ENCODE assay signal across 9 mouse cellular contexts in genomic region chr10:81410350-81410749, GRCm38 (mm10). TPM values are rescaled to one million over a fixed set of nuclear protein-coding genes. Genes with fewer than 3 reads are reported as not detected.
A peak's percentile ranks its signal among the peaks of the same experiment; 100 is the strongest.
DNase-seq lines count a peak whose midpoint lies in the region; ATAC-seq and TF ChIP-seq lines count a peak whose summit lies in the region.
"Had no signal": no experiment of that assay in that cellular context is flagged by ENCODE, and none has a peak within 500 bp of the region (broad histone marks: within the 10 kb centered on the region; RNA-seq: fewer than 3 reads in every experiment).

No protein-coding gene starts in this region.

- no peak for TF ChIP-seq EP300 in ES-Bruce4 (IDR thresholded peaks at IDR 0.05; ENCODE audit: insufficient read depth, low read depth, low read length)
- TF ChIP-seq EP300 in liver, embryonic 14.5 days (IDR thresholded peaks at IDR 0.05; ENCODE audit: low read depth) = no peak

- H3K27me3 ChIP-seq in heart, embryonic 12.5 days (replicated peaks) = no peaks in the 10 kb centered on the region
- no peaks in the 10 kb centered on the region for H3K27me3 ChIP-seq in ES-Bruce4 (ENCODE audit: control insufficient read depth, insufficient read depth, low read length, poor library complexity, severe bottlenecking)
- no peaks in the 10 kb centered on the region for H3K27me3 ChIP-seq in heart, embryonic 16.5 days (ENCODE audit: control insufficient read depth, insufficient read depth, low read length)
- peaks cover 28% of the 10 kb centered on the region for H3K27me3 ChIP-seq in liver, embryonic 14.5 days (ENCODE audit: control insufficient read depth, insufficient read depth, low read length)
- H3K27me3 ChIP-seq in midbrain, postnatal 0 days (ENCODE audit: insufficient read depth, low read length) = 0 out of 2 replicates have a peak, but pooled peaks cover 4% of the 10 kb centered on the region

- peak overlapping the region; percentile 11; the same call in 1 of the 2 replicates for H3K4me3 ChIP-seq in heart, embryonic 12.5 days
- H3K4me3 ChIP-seq in ES-Bruce4 (ENCODE audit: low read depth, low read length) = no peak overlapping the region
- H3K4me3 ChIP-seq in heart, embryonic 16.5 days (ENCODE audit: low read length) = 0 out of 2 replicates have a peak overlapping the region, but pooled peaks have one; percentile 13
- no peak overlapping the region for H3K4me3 ChIP-seq in liver, embryonic 14.5 days (ENCODE audit: insufficient read depth in 1 of 2, low read depth in 2 of 2, low read length in 2 of 2)
- H3K4me3 ChIP-seq in midbrain, postnatal 0 days (ENCODE audit: low read depth, low read length) = no peak overlapping the region

- no peak for DNase-seq in heart, postnatal 25 days (ENCODE audit: low spot score)
- no peak for DNase-seq in liver, embryonic 14.5 days (ENCODE audit: low read depth in 3 of 3, low spot score in 3 of 3)
- no peak for DNase-seq in ovary, postnatal 36 days (ENCODE audit: low spot score)
- DNase-seq in cerebellum, postnatal 10 days = no peak
- DNase-seq in midbrain, postnatal 0 days (ENCODE audit: low spot score) = no peak

- ATAC-seq in heart, embryonic 12.5 days (ENCODE audit: insufficient number of reproducible peaks, low FRiP score) = no peak
- no peak for ATAC-seq in heart, embryonic 16.5 days (replicated peaks; ENCODE audit: extremely low read depth, insufficient read depth, low FRiP score)
- ATAC-seq in liver, embryonic 14.5 days (ENCODE audit: insufficient read depth) = no peak
- ATAC-seq in midbrain, postnatal 0 days (ENCODE audit: low FRiP score) = no peak
- ATAC-seq: forebrain, embryonic 16.5 days had no signal

- intact Hi-C loops in heart, postnatal 25 days (cut with DNase I) = no loop called here

- H3K4me2 ChIP-seq in heart, embryonic 12.5 days = peak overlapping the region; percentile 37
- peak overlapping the region; percentile 20; the same call in 1 of the 2 replicates for H3K4me2 ChIP-seq in heart, embryonic 16.5 days (ENCODE audit: low read depth, low read length)
- peak overlapping the region; percentile 31; the same call in 1 of the 2 replicates for H3K4me2 ChIP-seq in liver, embryonic 14.5 days (ENCODE audit: low read depth)
- no peak overlapping the region for H3K4me2 ChIP-seq in midbrain, postnatal 0 days (ENCODE audit: low read depth, low read length, poor library complexity, severe bottlenecking)

- H3K9me3 ChIP-seq in heart, embryonic 12.5 days (replicated peaks) = no peaks in the 10 kb centered on the region
- H3K9me3 ChIP-seq in ES-Bruce4 (replicated peaks; ENCODE audit: control insufficient read depth, insufficient read depth, low read length, poor library complexity, severe bottlenecking) = no peaks in the 10 kb centered on the region
- no peaks in the 10 kb centered on the region for H3K9me3 ChIP-seq in heart, embryonic 16.5 days (replicated peaks; ENCODE audit: control insufficient read depth, low read length)
- no peaks in the 10 kb centered on the region for H3K9me3 ChIP-seq in liver, embryonic 14.5 days (ENCODE audit: control insufficient read depth, low read length)
- H3K9me3 ChIP-seq in midbrain, postnatal 0 days (ENCODE audit: low read length) = no peaks in the 10 kb centered on the region

- peaks cover 29% of the 10 kb centered on the region for H3K36me3 ChIP-seq in heart, embryonic 12.5 days
- no peaks in the 10 kb centered on the region for H3K36me3 ChIP-seq in ES-Bruce4 (ENCODE audit: control insufficient read depth, insufficient read depth, low read length, poor library complexity, severe bottlenecking)
- peaks cover 11% of the 10 kb centered on the region for H3K36me3 ChIP-seq in heart, embryonic 16.5 days (ENCODE audit: control insufficient read depth, insufficient read depth)
- H3K36me3 ChIP-seq in liver, embryonic 14.5 days (replicated peaks; ENCODE audit: control insufficient read depth, insufficient read depth, low read depth) = no peaks in the 10 kb centered on the region
- H3K36me3 ChIP-seq in midbrain, postnatal 0 days (ENCODE audit: insufficient read depth, low read length) = peaks cover 34% of the 10 kb centered on the region

- H3K9ac ChIP-seq in heart, embryonic 12.5 days = peak overlapping the region; percentile 8; the same call in 1 of the 2 replicates
- H3K9ac ChIP-seq in ES-Bruce4 (ENCODE audit: low read depth, poor library complexity, severe bottlenecking) = no peak overlapping the region
- H3K9ac ChIP-seq in heart, embryonic 16.5 days (ENCODE audit: low read length) = peak overlapping the region; percentile 51; the same call in 1 of the 2 replicates
- no peak overlapping the region for H3K9ac ChIP-seq in liver, embryonic 14.5 days (replicated peaks)
- no peak overlapping the region for H3K9ac ChIP-seq in midbrain, postnatal 0 days (replicated peaks; ENCODE audit: low read length, poor library complexity, severe bottlenecking)

- no peak for TF ChIP-seq POLR2A in ES-Bruce4 (IDR thresholded peaks at IDR 0.05; ENCODE audit: insufficient read depth, low read length)

- peaks cover 100% of the 10 kb centered on the region for H3K4me1 ChIP-seq in heart, embryonic 12.5 days (replicated peaks)
- H3K4me1 ChIP-seq in ES-Bruce4 (ENCODE audit: control insufficient read depth, insufficient read depth, low read length) = peaks cover 33% of the 10 kb centered on the region
- H3K4me1 ChIP-seq in heart, embryonic 16.5 days (ENCODE audit: control insufficient read depth, insufficient read depth, low read length) = peaks cover 89% of the 10 kb centered on the region
- peaks cover 2 to 15% of the 10 kb centered on the region in 2 experiments; a peak in 2 of 4 replicates for H3K4me1 ChIP-seq in liver, embryonic 14.5 days (replicated peaks; ENCODE audit: control insufficient read depth in 2 of 2, insufficient read depth in 2 of 2, low read length in 1 of 2)
- 0 out of 2 replicates have a peak, but pooled peaks cover 6% of the 10 kb centered on the region for H3K4me1 ChIP-seq in midbrain, postnatal 0 days (ENCODE audit: insufficient read depth, low read length)

- WGBS in heart, embryonic 12.5 days = 62% methylated on average over 4 of the region's 4 CpGs
- 61% methylated on average over 4 of the region's 4 CpGs for WGBS in heart, embryonic 16.5 days
- WGBS in liver, embryonic 14.5 days (ENCODE audit: insufficient replicate concordance) = 20% methylated on average over 4 of the region's 4 CpGs
- 71% methylated on average over 4 of the region's 4 CpGs for WGBS in midbrain, postnatal 0 days

- H3K27ac ChIP-seq in heart, embryonic 12.5 days (ENCODE audit: poor library complexity, severe bottlenecking) = peak overlapping the region; percentile 92
- 0 out of 2 replicates have a peak overlapping the region, but pooled peaks have one; percentile 24 for H3K27ac ChIP-seq in ES-Bruce4 (ENCODE audit: insufficient read depth, low read length)
- peak overlapping the region; percentile 100 for H3K27ac ChIP-seq in heart, embryonic 16.5 days (ENCODE audit: low read length)
- H3K27ac ChIP-seq in liver, embryonic 14.5 days = no peak overlapping the region
- no peak overlapping the region for H3K27ac ChIP-seq in midbrain, postnatal 0 days (ENCODE audit: low read depth, low read length)

- no peak for TF ChIP-seq CTCF in ES-Bruce4 (IDR thresholded peaks at IDR 0.05; ENCODE audit: low read depth, low read length)
- TF ChIP-seq CTCF in liver, embryonic 14.5 days (IDR thresholded peaks at IDR 0.05; ENCODE audit: low read depth) = no peak
- no peak for TF ChIP-seq CTCF in midbrain, postnatal 0 days (IDR thresholded peaks at IDR 0.05)

RNA-seq across cellular contexts. Expression of gene Smim24, which starts 17.5 kb away (rescaled TPM):
- 2.9 and 4.3 TPM in 2 replicates for polyA plus RNA-seq in heart, embryonic 12.5 days (2016; fragmentation: Nextera tagmentation; extraction: Ambion mirVana)
- 1 to 10 TPM; 2.0 TPM for total RNA-seq in heart, postnatal 25 days (2021)
- 4.8 and 5.3 TPM in 2 replicates for polyA plus RNA-seq in ES-Bruce4 (2011; ENCODE audit: insufficient read depth, insufficient read length, low read depth, missing spikeins)
- 5.0 and 9.2 TPM in 2 replicates for polyA plus RNA-seq in heart, embryonic 16.5 days (2015; fragmentation: Nextera tagmentation; extraction: Ambion mirVana)
- polyA plus RNA-seq in liver, embryonic 14.5 days (2012; rRNA removed) = 1.6 and 1.9 TPM in 2 replicates
- polyA plus RNA-seq in liver, embryonic 14.5 days (2014; fragmentation: Nextera tagmentation; extraction: Ambion mirVana) = 1.7 and 1.8 TPM in 2 replicates
- total RNA-seq in midbrain, postnatal 0 days (2014; rRNA removed) = 1.5 and 1.7 TPM in 2 replicates
- 1.1 and 2.0 TPM in 2 replicates for polyA plus RNA-seq in midbrain, postnatal 0 days (2015; fragmentation: Nextera tagmentation; extraction: Ambion mirVana)

RNA-seq across cellular contexts. Expression of gene Gm48552, which starts 21.5 kb away (rescaled TPM):
- polyA plus RNA-seq in heart, embryonic 12.5 days (2016; fragmentation: Nextera tagmentation; extraction: Ambion mirVana) = 1.2 and 1.8 TPM in 2 replicates
- total RNA-seq in heart, postnatal 25 days (2021) = under 1 TPM in 1 of 2 experiments, not detected in 1; 0.70 TPM
- 1.1 TPM in 1 of 2 replicates, not detected in the other for polyA plus RNA-seq in ES-Bruce4 (2011; ENCODE audit: insufficient read depth, insufficient read length, low read depth, missing spikeins)
- 0.55 and 0.83 TPM in 2 replicates for polyA plus RNA-seq in heart, embryonic 16.5 days (2015; fragmentation: Nextera tagmentation; extraction: Ambion mirVana)
- polyA plus RNA-seq in liver, embryonic 14.5 days (2012; rRNA removed) = 0.78 and 0.90 TPM in 2 replicates
- polyA plus RNA-seq in liver, embryonic 14.5 days (2014; fragmentation: Nextera tagmentation; extraction: Ambion mirVana) = 0.21 and 0.36 TPM in 2 replicates
- total RNA-seq in midbrain, postnatal 0 days (2014; rRNA removed) = 6.6 TPM in 1 of 2 replicates, not detected in the other
- polyA plus RNA-seq in midbrain, postnatal 0 days (2015; fragmentation: Nextera tagmentation; extraction: Ambion mirVana) = 1.6 and 3.9 TPM in 2 replicates

RNA-seq across cellular contexts. Expression of gene Gm48551, which starts 26.1 kb away (rescaled TPM):
- polyA plus RNA-seq in heart, embryonic 12.5 days (2016; fragmentation: Nextera tagmentation; extraction: Ambion mirVana) = 1.9 and 2.2 TPM in 2 replicates
- total RNA-seq in heart, postnatal 25 days (2021) = under 1 TPM; 0.61 to 0.78 TPM
- 1.5 TPM in 1 of 2 replicates, not detected in the other for polyA plus RNA-seq in ES-Bruce4 (2011; ENCODE audit: insufficient read depth, insufficient read length, low read depth, missing spikeins)
- 2.1 and 2.6 TPM in 2 replicates for polyA plus RNA-seq in heart, embryonic 16.5 days (2015; fragmentation: Nextera tagmentation; extraction: Ambion mirVana)
- polyA plus RNA-seq in liver, embryonic 14.5 days (2012; rRNA removed) = 1.0 and 1.7 TPM in 2 replicates
- 0.37 and 0.47 TPM in 2 replicates for polyA plus RNA-seq in liver, embryonic 14.5 days (2014; fragmentation: Nextera tagmentation; extraction: Ambion mirVana)
- total RNA-seq in midbrain, postnatal 0 days (2014; rRNA removed) = 0.88 and 2.7 TPM in 2 replicates
- 5.8 and 10.2 TPM in 2 replicates for polyA plus RNA-seq in midbrain, postnatal 0 days (2015; fragmentation: Nextera tagmentation; extraction: Ambion mirVana)

RNA-seq across cellular contexts. Expression of gene Dohh, which starts 26.1 kb away (rescaled TPM):
- 66.7 and 66.9 TPM in 2 replicates for polyA plus RNA-seq in heart, embryonic 12.5 days (2016; fragmentation: Nextera tagmentation; extraction: Ambion mirVana)
- total RNA-seq in heart, postnatal 25 days (2021) = 10 to 100 TPM; 52.0 to 56.2 TPM
- 52.9 and 70.3 TPM in 2 replicates for polyA plus RNA-seq in ES-Bruce4 (2011; ENCODE audit: insufficient read depth, insufficient read length, low read depth, missing spikeins)
- 83.4 and 86.2 TPM in 2 replicates for polyA plus RNA-seq in heart, embryonic 16.5 days (2015; fragmentation: Nextera tagmentation; extraction: Ambion mirVana)
- polyA plus RNA-seq in liver, embryonic 14.5 days (2012; rRNA removed) = 29.8 and 32.2 TPM in 2 replicates
- polyA plus RNA-seq in liver, embryonic 14.5 days (2014; fragmentation: Nextera tagmentation; extraction: Ambion mirVana) = 35.0 and 39.7 TPM in 2 replicates
- 120 and 132 TPM in 2 replicates for total RNA-seq in midbrain, postnatal 0 days (2014; rRNA removed)
- polyA plus RNA-seq in midbrain, postnatal 0 days (2015; fragmentation: Nextera tagmentation; extraction: Ambion mirVana) = 95.8 and 115 TPM in 2 replicates

RNA-seq across cellular contexts. Expression of gene Fzr1, which starts 32.0 kb away (rescaled TPM):
- polyA plus RNA-seq in heart, embryonic 12.5 days (2016; fragmentation: Nextera tagmentation; extraction: Ambion mirVana) = 96.4 and 99.5 TPM in 2 replicates
- 10 to 100 TPM; 27.7 to 32.3 TPM for total RNA-seq in heart, postnatal 25 days (2021)
- polyA plus RNA-seq in ES-Bruce4 (2011; ENCODE audit: insufficient read depth, insufficient read length, low read depth, missing spikeins) = 47.8 and 51.4 TPM in 2 replicates
- 74.6 and 82.8 TPM in 2 replicates for polyA plus RNA-seq in heart, embryonic 16.5 days (2015; fragmentation: Nextera tagmentation; extraction: Ambion mirVana)
- polyA plus RNA-seq in liver, embryonic 14.5 days (2012; rRNA removed) = 73.1 and 86.2 TPM in 2 replicates
- polyA plus RNA-seq in liver, embryonic 14.5 days (2014; fragmentation: Nextera tagmentation; extraction: Ambion mirVana) = 80.5 and 85.2 TPM in 2 replicates
- total RNA-seq in midbrain, postnatal 0 days (2014; rRNA removed) = 92.6 and 98.3 TPM in 2 replicates
- polyA plus RNA-seq in midbrain, postnatal 0 days (2015; fragmentation: Nextera tagmentation; extraction: Ambion mirVana) = 147 and 149 TPM in 2 replicates

Comparison
In these comparisons a context has a peak if more than half of its experiments do, and no peak if none do; other contexts are left out.
1. H3K27ac ChIP-seq: peak in heart, embryonic 12.5 days (single experiment), ES-Bruce4 (single experiment) and heart, embryonic 16.5 days (single experiment); none in liver, embryonic 14.5 days (single experiment) and midbrain, postnatal 0 days (single experiment).
2. H3K4me3 ChIP-seq: peak in heart, embryonic 12.5 days (single experiment) and heart, embryonic 16.5 days (single experiment); none in ES-Bruce4 (single experiment), liver, embryonic 14.5 days (0 of 2) and midbrain, postnatal 0 days (single experiment).
3. H3K9ac ChIP-seq: peak in heart, embryonic 12.5 days (single experiment) and heart, embryonic 16.5 days (single experiment); none in ES-Bruce4 (single experiment), liver, embryonic 14.5 days (single experiment) and midbrain, postnatal 0 days (single experiment).